Mouse (Mus musculus): ENCODE results near the gene Ier2. TPM values are rescaled to one million over a fixed set of nuclear protein-coding genes. Genes with fewer than 3 reads are reported as not detected.
"Not testable (repeated sequence)": the region's sequence is repeated elsewhere in the genome, so short reads cannot be mapped to it uniquely, and the experiment has no call there.

Ier2 gene
- polyA plus RNA-seq, 1 experiment: 23.0 TPM

GRCm38 (mm10) chr8:84635397-84636050 is 27.1 kb downstream of the Ier2 start:
- Histone ChIP-seq H3K4me3 (ENCODE audit: extremely low read depth, insufficient read depth, insufficient read length) (no peak overlapping the region), H3K27ac (ENCODE audit: insufficient read depth, low read length) (no peak overlapping the region), H3K36me3 (ENCODE audit: control insufficient read depth, insufficient read depth, low read length) (no peaks in the 10 kb centered on the region), H3K4me1 (ENCODE audit: control insufficient read depth, insufficient read depth, insufficient read length) (peaks cover 8% of the 10 kb centered on the region; the same call in 1 of the 2 replicates), H3K27me3 (ENCODE audit: control insufficient read depth, insufficient read depth, low read length) (no peaks in the 10 kb centered on the region)
- TF ChIP-seq CTCF (IDR thresholded peaks at IDR 0.05; ENCODE audit: extremely low read depth, insufficient read depth, insufficient read length, insufficient replicate concordance) (no peak), POLR2A (IDR thresholded peaks at IDR 0.05; ENCODE audit: low read depth, low read length) (no peak)
- 91% methylated on average over 14 of the region's 14 CpGs for WGBS
- DNase-seq (ENCODE audit: low read depth in 1 of 2, low spot score in 2 of 2): no peak

DNA sequence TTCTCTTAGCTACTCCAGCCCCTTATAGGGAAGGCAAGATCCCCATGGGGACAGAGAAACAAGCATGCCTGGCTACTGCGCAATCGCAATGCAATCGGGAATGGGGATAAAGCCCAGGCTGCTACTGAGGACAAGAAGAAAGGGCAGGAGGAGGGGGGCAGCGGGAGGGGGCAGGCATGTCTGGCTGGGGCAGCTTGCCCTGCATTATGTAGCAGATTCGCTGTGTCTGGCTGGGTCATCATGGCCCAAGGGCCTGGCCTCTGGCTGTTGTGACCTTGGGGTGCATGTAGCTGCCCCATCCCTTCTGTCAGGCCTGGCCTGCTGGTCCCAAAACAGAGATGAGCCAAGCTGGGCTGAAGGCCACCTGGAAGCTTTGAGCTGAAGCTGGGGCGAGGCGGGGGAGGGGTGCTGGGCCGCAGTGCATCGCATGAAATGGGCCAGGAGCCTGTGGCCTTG is 27.8 kb downstream of the Ier2 start:
- DNase-seq (ENCODE audit: low read depth in 1 of 2, low spot score in 2 of 2): no peak
- H3K27ac ChIP-seq (ENCODE audit: insufficient read depth, low read length): no peak overlapping the region
- no peaks in the 10 kb centered on the region for H3K36me3 ChIP-seq (ENCODE audit: control insufficient read depth, insufficient read depth, low read length)
- TF ChIP-seq POLR2A (IDR thresholded peaks at IDR 0.05; ENCODE audit: low read depth, low read length): no peak
- TF ChIP-seq CTCF (IDR thresholded peaks at IDR 0.05; ENCODE audit: extremely low read depth, insufficient read depth, insufficient read length, insufficient replicate concordance): no peak
- no peaks in the 10 kb centered on the region for H3K27me3 ChIP-seq (ENCODE audit: control insufficient read depth, insufficient read depth, low read length)
- H3K4me3 ChIP-seq (ENCODE audit: extremely low read depth, insufficient read depth, insufficient read length): no peak overlapping the region
- H3K4me1 ChIP-seq (ENCODE audit: control insufficient read depth, insufficient read depth, insufficient read length): peaks cover 5% of the 10 kb centered on the region; the same call in 1 of the 2 replicates
- 87% methylated on average over 9 of the region's 9 CpGs for WGBS

GRCm38 (mm10) chr8:84633841-84634584 is 28.6 kb downstream of the Ier2 start:
- H3K36me3 ChIP-seq (ENCODE audit: control insufficient read depth, insufficient read depth, low read length): no peaks in the 10 kb centered on the region
- TF ChIP-seq CTCF (IDR thresholded peaks at IDR 0.05; ENCODE audit: extremely low read depth, insufficient read depth, insufficient read length, insufficient replicate concordance): no peak
- no peak for TF ChIP-seq POLR2A (IDR thresholded peaks at IDR 0.05; ENCODE audit: low read depth, low read length)
- WGBS: 79% methylated on average over 10 of the region's 10 CpGs

DNA sequence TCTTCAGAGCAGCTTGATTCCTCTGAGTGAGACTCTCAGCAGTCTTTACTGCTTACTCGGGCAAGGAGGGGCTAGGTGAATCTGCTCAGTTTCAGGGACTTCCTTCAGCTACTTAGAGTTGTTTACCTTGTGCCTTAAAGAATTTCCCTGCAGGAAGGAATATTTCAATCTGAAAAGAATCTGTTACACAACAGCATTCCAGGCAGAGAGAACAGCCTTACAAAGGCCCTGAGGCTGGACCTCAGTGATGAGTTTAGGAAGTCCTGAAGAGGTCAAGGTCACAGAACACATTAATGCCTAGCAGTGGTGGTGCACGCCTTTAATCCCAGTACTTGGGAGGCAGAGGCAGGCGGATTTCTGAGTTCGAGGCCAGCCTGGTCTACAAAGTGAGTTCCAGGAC is 30.8 kb downstream of the Ier2 start:
- Histone ChIP-seq H3K4me3 (ENCODE audit: extremely low read depth, insufficient read depth, insufficient read length) (no peak overlapping the region), H3K36me3 (ENCODE audit: control insufficient read depth, insufficient read depth, low read length) (no peaks in the 10 kb centered on the region), H3K27me3 (ENCODE audit: control insufficient read depth, insufficient read depth, low read length) (no peaks in the 10 kb centered on the region), H3K4me1 (ENCODE audit: control insufficient read depth, insufficient read depth, insufficient read length) (no peaks in the 10 kb centered on the region), H3K27ac (ENCODE audit: insufficient read depth, low read length) (no peak overlapping the region)
- DNase-seq (ENCODE audit: low read depth in 1 of 2, low spot score in 2 of 2): no peak
- WGBS: 85% methylated on average over 4 of the region's 4 CpGs
- TF ChIP-seq CTCF (IDR thresholded peaks at IDR 0.05; ENCODE audit: extremely low read depth, insufficient read depth, insufficient read length, insufficient replicate concordance) (no peak), POLR2A (IDR thresholded peaks at IDR 0.05; ENCODE audit: low read depth, low read length) (no peak)

More at GRCm38 (mm10) chr8:84633841-84634584, 28.6 kb downstream of the Ier2 start:
- Histone ChIP-seq H3K27me3 (ENCODE audit: control insufficient read depth, insufficient read depth, low read length) (no peaks in the 10 kb centered on the region), H3K27ac (ENCODE audit: insufficient read depth, low read length) (no peak overlapping the region), H3K4me3 (ENCODE audit: extremely low read depth, insufficient read depth, insufficient read length) (no peak overlapping the region), H3K4me1 (ENCODE audit: control insufficient read depth, insufficient read depth, insufficient read length) (peaks cover 5% of the 10 kb centered on the region; the same call in 1 of the 2 replicates)
- DNase-seq (ENCODE audit: low read depth in 1 of 2, low spot score in 2 of 2): no peak

GRCm38 (mm10) chr8:84630145-84630544 is 32.5 kb downstream of the Ier2 start:
- WGBS: 72% methylated on average over 4 of the region's 4 CpGs
- Histone ChIP-seq H3K27ac (ENCODE audit: insufficient read depth, low read length) (no peak overlapping the region), H3K36me3 (ENCODE audit: control insufficient read depth, insufficient read depth, low read length) (no peaks in the 10 kb centered on the region), H3K4me1 (ENCODE audit: control insufficient read depth, insufficient read depth, insufficient read length) (no peaks in the 10 kb centered on the region), H3K4me3 (ENCODE audit: extremely low read depth, insufficient read depth, insufficient read length) (no peak overlapping the region), H3K27me3 (ENCODE audit: control insufficient read depth, insufficient read depth, low read length) (no peaks in the 10 kb centered on the region)
- TF ChIP-seq POLR2A (IDR thresholded peaks at IDR 0.05; ENCODE audit: low read depth, low read length): no peak
- no peak for TF ChIP-seq CTCF (IDR thresholded peaks at IDR 0.05; ENCODE audit: extremely low read depth, insufficient read depth, insufficient read length, insufficient replicate concordance)
- DNase-seq (ENCODE audit: low read depth in 1 of 2, low spot score in 2 of 2): no peak

DNA sequence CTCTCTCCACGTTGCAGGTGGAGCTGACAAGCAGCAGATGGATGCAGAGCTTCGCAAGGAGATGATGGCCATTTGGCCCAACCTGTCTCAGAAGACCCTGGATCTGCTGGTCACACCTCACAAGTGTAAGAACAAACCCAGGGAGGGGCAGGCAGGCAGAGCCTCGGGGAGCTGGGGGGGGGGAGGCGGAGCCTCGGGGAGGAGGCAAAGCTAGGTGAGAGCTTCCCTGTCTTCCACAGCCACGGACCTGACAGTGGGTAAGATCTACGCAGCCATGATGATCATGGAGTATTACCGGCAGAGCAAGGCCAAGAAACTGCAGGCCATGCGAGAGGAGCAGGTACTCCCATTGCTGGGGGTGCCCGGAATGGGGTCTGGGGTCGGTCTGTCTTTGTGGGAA is 33.1 kb downstream of the Ier2 start:
- 82% methylated on average over 11 of the region's 11 CpGs for WGBS
- H3K27ac ChIP-seq (ENCODE audit: insufficient read depth, low read length): no peak overlapping the region

GRCm38 (mm10) chr8:84623425-84623824 is 39.2 kb downstream of the Ier2 start:
- not testable (repeated sequence) for H3K4me1 ChIP-seq (ENCODE audit: control insufficient read depth, insufficient read depth, insufficient read length); H3K36me3 ChIP-seq (ENCODE audit: control insufficient read depth, insufficient read depth, low read length); H3K27me3 ChIP-seq (ENCODE audit: control insufficient read depth, insufficient read depth, low read length); DNase-seq (ENCODE audit: low read depth in 1 of 2, low spot score in 2 of 2); H3K4me3 ChIP-seq (ENCODE audit: extremely low read depth, insufficient read depth, insufficient read length); H3K27ac ChIP-seq (ENCODE audit: insufficient read depth, low read length)
- WGBS: 80% methylated on average over 4 of the region's 4 CpGs

More for the DNA sequence above, 33.1 kb downstream of the Ier2 start:
- H3K36me3 ChIP-seq (ENCODE audit: control insufficient read depth, insufficient read depth, low read length): no peaks in the 10 kb centered on the region
- H3K4me1 ChIP-seq (ENCODE audit: control insufficient read depth, insufficient read depth, insufficient read length): no peaks in the 10 kb centered on the region
- no peaks in the 10 kb centered on the region for H3K27me3 ChIP-seq (ENCODE audit: control insufficient read depth, insufficient read depth, low read length)
- no peak for DNase-seq (ENCODE audit: low read depth in 1 of 2, low spot score in 2 of 2)
- TF ChIP-seq POLR2A (IDR thresholded peaks at IDR 0.05; ENCODE audit: low read depth, low read length): no peak
- no peak for TF ChIP-seq CTCF (IDR thresholded peaks at IDR 0.05; ENCODE audit: extremely low read depth, insufficient read depth, insufficient read length, insufficient replicate concordance)
- H3K4me3 ChIP-seq (ENCODE audit: extremely low read depth, insufficient read depth, insufficient read length): no peak overlapping the region

Data from spleen, adult 2 months (tissue).